Mouse (Mus musculus) lung, embryonic 14.5 days (tissue): ENCODE data around the gene Trp53rkb. TPM values are rescaled to one million over a fixed set of nuclear protein-coding genes. Genes with fewer than 3 reads are reported as not detected.

ENCODE experiments used
- ATAC-seq: fragments of 200-750 bp; cut with Nextera tagmentation; 2 replicates; pipeline ENCODE4 v1.8.0; 2017; ENCODE audit warnings: mild to moderate bottlenecking, moderate TSS enrichment, moderate library complexity; ENCODE audit not compliant: insufficient read depth
- DNase-seq: peaks from one replicate; pipeline ENCODE4 v3.0.0-alpha.2; 2015
- H3K27ac ChIP-seq: fragments of 300-500 bp; sonication (generic); 2 replicates; pipeline ENCODE4 v1.5.1; 2014; ENCODE audit warnings: low read depth, mild to moderate bottlenecking, moderate library complexity
- H3K27me3 ChIP-seq: fragments of 300-500 bp; sonication (generic); 2 replicates; pipeline ENCODE4 v1.6.1; 2014; ENCODE audit warnings: low read length, control low read depth; ENCODE audit not compliant: insufficient read depth
- H3K36me3 ChIP-seq: fragments of 300-500 bp; sonication (generic); 2 replicates; pipeline ENCODE4 v1.6.1; 2014; ENCODE audit warnings: control low read depth; ENCODE audit not compliant: insufficient read depth
- H3K4me1 ChIP-seq: fragments of 300-500 bp; sonication (generic); 2 replicates; pipeline ENCODE4 v1.6.1; 2014; ENCODE audit warnings: antibody characterized with exemption, control low read depth; ENCODE audit not compliant: insufficient read depth
- H3K4me2 ChIP-seq: fragments of 300-500 bp; sonication (generic); 2 replicates; pipeline ENCODE4 v1.6.1; 2014; ENCODE audit warnings: mild to moderate bottlenecking
- H3K4me3 ChIP-seq: fragments of 300-500 bp; sonication (generic); 2 replicates; pipeline ENCODE4 v1.5.1; 2014; ENCODE audit warnings: low read depth, low read length
- H3K9ac ChIP-seq: fragments of 300-500 bp; sonication (generic); 2 replicates; pipeline ENCODE4 v1.6.1; 2014
- H3K9me3 ChIP-seq: fragments of 300-500 bp; sonication (generic); 2 replicates; pipeline ENCODE4 v1.6.1; 2016; ENCODE audit warnings: low read depth, low read length, control low read depth
- CTCF ChIP-seq: IDR thresholded peaks from 2 replicates; pipeline ENCODE4 v1.5.1; 2016; ENCODE audit warnings: antibody characterized with exemption, low read depth
- WGBS: fragments of 180-500 bp; shearing (Covaris S2); extraction: QIAGEN DNeasy Blood & Tissue Kit; methylation state at CpG from one replicate; pipeline ENCODE4 v1.1.7; 2014; 5-methylcytosine and 5-hydroxymethylcytosine counted together
- polyA plus RNA-seq: library from polyadenylated mRNA; unstranded; fragments of >200 nt; fragmentation: Nextera tagmentation; extraction: Ambion mirVana; gene quantifications from 2 replicates; pipeline ENCODE4 v1.2.1, GENCODE M21; 2014

The Trp53rkb gene
- polyA plus RNA-seq, 1 experiment from 2014 or later, result 10.9 TPM

DNA sequence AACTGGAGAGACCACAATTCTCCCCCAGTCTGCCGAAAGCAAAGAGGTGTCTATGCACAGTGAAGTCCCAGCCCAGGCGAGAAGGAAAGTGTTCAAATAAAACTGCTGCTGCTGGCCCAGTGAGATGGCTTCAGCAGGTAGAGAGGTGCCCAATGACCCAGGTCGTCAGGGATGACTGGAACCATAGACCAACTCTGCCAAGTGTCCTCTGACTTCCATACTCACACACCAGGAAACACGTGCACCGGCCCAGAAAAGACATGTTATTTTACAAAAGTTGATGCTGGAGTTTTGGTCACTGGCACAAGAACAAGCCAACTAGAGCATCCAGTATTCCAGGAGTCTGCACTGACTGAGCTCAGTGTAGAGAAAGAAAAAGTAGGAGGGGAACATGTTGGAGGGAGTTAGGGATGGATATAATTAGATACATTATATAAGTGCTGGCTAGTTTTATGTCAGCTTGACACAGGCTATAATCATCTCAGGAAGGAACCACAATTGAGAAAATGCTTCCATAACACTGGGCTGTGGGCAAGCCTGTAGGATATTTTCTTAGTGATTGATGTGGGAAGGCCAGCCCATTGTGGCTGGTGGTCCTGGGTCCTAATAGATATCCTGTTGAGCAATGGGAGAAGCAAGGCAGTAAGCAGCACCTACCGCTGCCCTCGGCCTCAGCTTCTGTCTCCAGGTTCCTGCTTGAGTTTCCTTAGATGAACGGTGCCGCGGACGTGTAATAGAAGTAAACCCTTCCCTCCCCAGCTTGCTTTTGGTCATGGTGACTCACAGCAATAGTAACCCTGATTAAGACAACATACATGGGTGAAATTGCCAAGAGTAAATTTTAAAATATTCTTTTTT lies 7.5 kb downstream of the Trp53rkb start:
- DNase-seq (no peak), ATAC-seq (no peak)
- 77% methylated on average over 11 of the region's 11 CpGs for WGBS
- Histone ChIP-seq H3K4me1 (no peaks in the 10 kb centered on the region), H3K27ac (no peak overlapping the region), H3K27me3 (no peaks in the 10 kb centered on the region), H3K4me2 (no peak overlapping the region), H3K9me3 (no peaks in the 10 kb centered on the region), H3K36me3 (peaks cover 25% of the 10 kb centered on the region), H3K4me3 (no peak overlapping the region), H3K9ac (no peak overlapping the region)
- no peak for TF ChIP-seq CTCF

DNA sequence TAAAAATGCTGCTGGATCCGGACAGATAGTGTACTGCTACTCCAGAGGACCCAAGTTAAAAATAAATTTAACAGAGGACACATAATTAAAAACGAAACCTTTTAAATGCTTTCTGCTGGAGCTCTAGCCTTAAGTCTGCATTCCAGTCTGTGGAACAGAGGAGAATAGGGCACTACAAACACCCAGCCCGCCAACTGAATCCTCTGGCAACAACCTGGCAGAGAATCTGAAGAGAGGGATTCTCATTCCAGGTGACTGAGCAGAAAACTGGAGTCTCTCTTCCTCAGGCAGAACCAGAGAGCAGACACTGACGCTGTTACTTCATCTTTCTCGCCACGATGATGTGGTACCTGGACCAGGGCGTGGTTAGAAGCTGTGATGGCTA lies 8.1 kb downstream of the Trp53rkb start:
- no peaks in the 10 kb centered on the region for H3K9me3 ChIP-seq
- 84% methylated on average over 7 of the region's 7 CpGs for WGBS
- no peak for DNase-seq
- ATAC-seq, result no peak
- no peak overlapping the region for H3K27ac ChIP-seq
- no peaks in the 10 kb centered on the region for H3K27me3 ChIP-seq
- H3K36me3 ChIP-seq, result peaks cover 25% of the 10 kb centered on the region
- TF ChIP-seq CTCF, result no peak
- H3K4me1 ChIP-seq, result no peaks in the 10 kb centered on the region
- H3K9ac ChIP-seq, result no peak overlapping the region
- H3K4me2 ChIP-seq, result no peak overlapping the region
- no peak overlapping the region for H3K4me3 ChIP-seq

DNA sequence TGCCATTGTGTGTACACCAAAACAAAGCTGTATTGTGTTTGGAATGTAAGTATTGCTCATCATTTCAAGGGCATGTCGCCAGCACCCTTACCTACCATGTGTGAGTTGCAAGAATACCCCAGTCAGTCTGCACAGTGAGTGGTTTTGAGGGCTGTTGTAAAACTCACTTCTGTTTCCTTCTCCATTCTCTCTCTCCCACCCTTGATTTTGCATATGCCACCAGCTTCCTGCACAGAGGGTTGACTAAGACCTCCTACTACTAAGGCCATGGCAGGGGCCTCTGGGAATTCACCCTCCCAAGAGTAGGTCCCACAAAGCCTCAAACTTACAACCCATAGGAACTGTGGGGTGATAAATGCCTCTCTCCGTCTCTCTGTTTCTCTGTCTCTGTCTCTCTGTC lies 9.1 kb downstream of the Trp53rkb start:
- Histone ChIP-seq H3K4me1 (peaks cover 2% of the 10 kb centered on the region; the same call in 1 of the 2 replicates), H3K27ac (no peak overlapping the region), H3K36me3 (peaks cover 22% of the 10 kb centered on the region), H3K27me3 (no peaks in the 10 kb centered on the region), H3K4me2 (no peak overlapping the region), H3K9ac (no peak overlapping the region), H3K9me3 (no peaks in the 10 kb centered on the region), H3K4me3 (no peak overlapping the region)
- no peak for ATAC-seq
- DNase-seq, result no peak
- no peak for TF ChIP-seq CTCF
- WGBS, result 63% methylated on average over 2 of the region's 2 CpGs

DNA sequence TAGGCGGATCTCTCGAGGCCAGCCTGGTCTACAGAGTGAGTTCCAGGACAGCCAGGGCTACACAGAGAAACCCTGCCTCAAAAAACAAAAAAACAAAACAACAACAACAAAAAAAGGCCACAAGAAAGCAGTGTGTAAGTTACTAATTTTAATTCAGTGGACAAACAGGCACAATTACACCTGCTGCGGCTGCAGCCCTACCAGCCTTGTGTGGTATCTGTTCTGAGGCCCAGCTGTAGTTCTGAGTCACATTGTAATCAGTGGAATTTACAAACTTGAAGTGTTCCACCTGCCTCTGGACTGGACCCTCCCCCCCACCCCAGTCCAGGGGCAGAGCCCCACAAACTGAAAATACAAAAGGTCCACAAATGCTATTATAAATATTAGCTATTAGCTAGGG lies 11.0 kb downstream of the Trp53rkb start:
- DNase-seq (no peak), ATAC-seq (no peak)
- H3K4me3 ChIP-seq, result no peak overlapping the region
- TF ChIP-seq CTCF, result no peak
- peaks cover 7% of the 10 kb centered on the region for H3K4me1 ChIP-seq
- no peak overlapping the region for H3K27ac ChIP-seq
- no peaks in the 10 kb centered on the region for H3K9me3 ChIP-seq
- no peak overlapping the region for H3K4me2 ChIP-seq
- H3K9ac ChIP-seq, result no peak overlapping the region
- WGBS, result 87% methylated on average over 3 of the region's 3 CpGs
- H3K36me3 ChIP-seq, result peaks cover 3% of the 10 kb centered on the region
- no peaks in the 10 kb centered on the region for H3K27me3 ChIP-seq

DNA sequence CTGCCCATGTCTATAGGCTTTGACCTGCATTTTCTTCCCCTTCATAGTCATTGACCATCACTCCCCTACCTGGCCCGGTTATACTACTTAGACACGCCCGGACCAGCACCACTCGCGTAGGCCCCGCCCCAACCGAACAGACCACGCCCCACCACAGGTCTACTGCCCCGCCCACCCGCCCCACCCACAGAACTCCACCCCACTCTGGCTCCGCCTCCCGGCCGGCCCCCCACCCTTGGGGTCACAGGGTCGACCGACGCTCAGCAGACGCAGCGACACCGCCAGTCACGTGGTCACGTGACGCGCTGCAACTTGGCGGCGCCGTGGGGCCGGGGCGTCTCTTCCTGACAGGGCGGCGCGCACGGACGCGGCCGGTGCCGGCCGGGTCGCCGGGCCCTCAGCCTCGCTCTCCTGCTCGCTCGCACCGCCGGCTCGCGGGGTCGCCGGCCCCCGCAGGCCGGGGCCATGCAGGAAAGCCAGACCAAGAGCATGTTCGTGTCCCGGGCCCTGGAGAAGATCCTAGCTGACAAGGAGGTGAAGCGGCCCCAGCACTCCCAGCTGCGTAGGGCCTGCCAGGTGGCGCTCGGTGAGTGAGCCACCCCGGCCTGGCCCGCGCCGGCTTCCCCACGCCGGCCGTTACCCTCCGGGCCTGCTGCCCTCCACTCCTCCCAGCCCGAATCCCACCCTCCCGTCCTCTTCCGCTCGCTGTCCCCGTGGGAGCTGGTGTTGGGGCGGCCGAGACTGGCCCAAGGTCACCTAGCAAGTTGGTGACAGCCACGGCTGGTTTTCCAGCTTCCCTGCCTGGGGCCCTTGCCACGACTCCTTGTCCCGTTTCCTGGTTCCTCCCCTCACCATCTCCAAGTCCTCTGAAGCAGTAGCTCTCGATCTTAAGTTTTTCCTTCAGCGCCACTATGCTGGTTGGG lies 13.2 kb downstream of the Trp53rkb start, which contains the start of gene Arfgef2:
Gene Arfgef2 (plus strand): TSS at position 339 of the 923 bp plus-strand sequence.
- Histone ChIP-seq H3K9me3 (no peaks in the 10 kb centered on the region), H3K36me3 (no peaks in the 10 kb centered on the region), H3K4me1 (peaks cover 7% of the 10 kb centered on the region), H3K27me3 (no peaks in the 10 kb centered on the region), H3K27ac (peak within 1 kb of the TSS; percentile 84), H3K4me3 (peak within 1 kb of the TSS; percentile 88), H3K9ac (peak within 1 kb of the TSS; percentile 76), H3K4me2 (peak within 1 kb of the TSS; percentile 90)
- DNase-seq, result peak; percentile 92
- under 1% methylated on average over 70 of the region's 76 CpGs for WGBS
- ATAC-seq, result peak; percentile 92
- no peak for TF ChIP-seq CTCF

DNA sequence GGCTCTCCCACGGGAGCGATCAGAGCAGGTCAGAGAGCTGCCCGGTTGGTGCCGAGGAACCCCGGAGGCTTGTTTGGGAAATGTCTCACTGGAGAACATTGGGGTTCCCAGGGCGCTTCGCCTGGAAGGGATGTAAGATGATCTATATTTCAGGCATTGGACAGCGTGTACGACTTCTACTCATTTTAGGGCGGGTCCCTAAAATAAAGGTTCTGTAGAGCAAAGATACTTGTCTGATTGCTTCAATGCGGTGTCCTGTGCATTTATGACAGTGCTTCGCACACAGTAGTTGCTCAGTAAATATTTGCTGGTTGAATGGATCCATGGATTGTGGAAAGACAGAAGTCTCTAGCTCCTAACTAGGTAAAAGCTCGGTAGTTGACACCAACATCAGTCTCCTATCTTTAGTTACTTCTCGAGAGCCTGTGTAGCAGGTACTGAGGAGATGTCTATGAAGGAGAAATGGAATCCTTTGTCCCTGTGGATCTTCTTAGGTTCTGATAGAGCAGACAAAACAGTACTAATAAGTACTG lies 13.9 kb downstream of the Trp53rkb start:
- Histone ChIP-seq H3K27me3 (no peaks in the 10 kb centered on the region), H3K36me3 (no peaks in the 10 kb centered on the region), H3K9ac (peak overlapping the region; percentile 76), H3K4me3 (peak overlapping the region; percentile 88), H3K27ac (peak overlapping the region; percentile 84; the same call in 1 of the 2 replicates), H3K9me3 (no peaks in the 10 kb centered on the region), H3K4me1 (peaks cover 7% of the 10 kb centered on the region), H3K4me2 (peak overlapping the region; percentile 90)
- no peak for TF ChIP-seq CTCF
- ATAC-seq, result peak; percentile 3; the same call in 1 of the 2 replicates
- DNase-seq, result no peak
- WGBS, result 15% methylated on average over 14 of the region's 14 CpGs

DNA sequence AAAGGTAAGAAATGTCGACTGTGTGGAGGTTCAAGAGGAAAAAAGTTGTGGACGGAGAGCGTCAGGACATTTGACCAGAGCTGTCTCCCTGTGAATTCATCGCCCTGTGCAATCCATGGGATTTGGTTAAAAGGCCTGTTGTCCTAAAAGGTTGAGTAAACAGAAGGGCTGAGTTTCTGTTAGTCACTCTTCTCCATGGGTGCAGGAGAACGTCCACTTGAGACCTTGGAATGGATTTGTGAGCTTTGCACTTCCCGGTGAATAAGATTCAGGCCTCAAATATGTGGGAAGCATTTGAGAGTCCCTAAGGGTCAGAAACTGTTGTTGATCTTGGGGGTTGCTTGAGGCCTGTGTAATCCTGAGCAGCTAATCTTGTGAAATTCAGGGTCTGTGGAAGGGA lies 14.5 kb downstream of the Trp53rkb start:
- WGBS, result 68% methylated on average over 6 of the region's 6 CpGs
- no peak overlapping the region for H3K9ac ChIP-seq
- TF ChIP-seq CTCF, result no peak
- peak overlapping the region; percentile 90 for H3K4me2 ChIP-seq
- no peaks in the 10 kb centered on the region for H3K36me3 ChIP-seq
- no peaks in the 10 kb centered on the region for H3K27me3 ChIP-seq
- no peak for ATAC-seq
- H3K4me3 ChIP-seq, result peak overlapping the region; percentile 88; the same call in 1 of the 2 replicates
- H3K27ac ChIP-seq, result no peak overlapping the region; the same call in 1 of the 2 replicates
- DNase-seq, result no peak
- H3K4me1 ChIP-seq, result peaks cover 7% of the 10 kb centered on the region
- no peaks in the 10 kb centered on the region for H3K9me3 ChIP-seq
